8 mouse cellular contexts compared by ENCODE assay signal in genomic region chr6:136470321-136471230, GRCm38 (mm10). TPM values are rescaled to one million over a fixed set of nuclear protein-coding genes. Genes with fewer than 3 reads are reported as not detected.
DNase-seq lines count a peak whose midpoint lies in the region; ATAC-seq and TF ChIP-seq lines count a peak whose summit lies in the region.

No protein-coding gene starts in this region.

- peak overlapping the region; percentile 30 for H3K4me2 ChIP-seq in forebrain, embryonic 11.5 days (ENCODE audit: low read depth, low read length, severe bottlenecking)
- H3K4me2 ChIP-seq in heart, embryonic 15.5 days = peak overlapping the region; percentile 12
- peak overlapping the region; percentile 67 for H3K4me2 ChIP-seq in liver, embryonic 13.5 days
- no peak overlapping the region; the same call in 1 of the 2 replicates for H3K4me2 ChIP-seq in stomach, embryonic 14.5 days (replicated peaks; ENCODE audit: low read depth, low read length)

- peaks cover 28% of the 10 kb centered on the region for H3K36me3 ChIP-seq in E14TG2a.4 (ENCODE audit: insufficient read depth, low read length)
- H3K36me3 ChIP-seq in forebrain, embryonic 11.5 days (ENCODE audit: control insufficient read depth, insufficient read depth, low read length) = no peaks in the 10 kb centered on the region
- no peaks in the 10 kb centered on the region for H3K36me3 ChIP-seq in heart, embryonic 15.5 days
- H3K36me3 ChIP-seq in liver, embryonic 13.5 days = no peaks in the 10 kb centered on the region
- H3K36me3 ChIP-seq in stomach, embryonic 14.5 days (ENCODE audit: control insufficient read depth, insufficient read depth, low read length) = no peaks in the 10 kb centered on the region

- peak; percentile 96 for DNase-seq in forebrain, embryonic 11.5 days (ENCODE audit: low spot score)
- peak; percentile 86 for DNase-seq in kidney, postnatal 10 days
- peak; percentile 65 for DNase-seq in liver, embryonic 13.5 days
- peak; percentile 91 for DNase-seq in neural tube, embryonic 10.5 days (ENCODE audit: extremely low spot score, low spot score)

- 2% methylated on average over 29 of the region's 31 CpGs for WGBS in forebrain, embryonic 11.5 days
- WGBS in heart, embryonic 15.5 days = 6% methylated on average over 31 of the region's 31 CpGs
- WGBS in liver, embryonic 13.5 days (ENCODE audit: insufficient replicate concordance) = 6% methylated on average over 31 of the region's 31 CpGs
- 6% methylated on average over 30 of the region's 31 CpGs for WGBS in stomach, embryonic 14.5 days

- ATAC-seq in cerebellum, adult (ENCODE audit: insufficient number of reproducible peaks, low FRiP score, low TSS enrichment) = peak; percentile 83
- peak; percentile 92 for ATAC-seq in forebrain, embryonic 11.5 days (replicated peaks; ENCODE audit: low FRiP score)
- peak; percentile 52 for ATAC-seq in heart, embryonic 15.5 days (replicated peaks; ENCODE audit: insufficient number of reproducible peaks, insufficient read depth, low FRiP score, low read depth)
- ATAC-seq in liver, embryonic 13.5 days (ENCODE audit: low read depth) = peak; percentile 52
- ATAC-seq in stomach, embryonic 14.5 days (ENCODE audit: insufficient number of reproducible peaks, insufficient read depth, low FRiP score, low read depth) = peak; percentile 62

- H3K4me3 ChIP-seq in E14TG2a.4 (replicated peaks; ENCODE audit: low read length) = peak overlapping the region; percentile 73
- H3K4me3 ChIP-seq in forebrain, embryonic 11.5 days (ENCODE audit: low read depth, low read length) = no peak overlapping the region
- H3K4me3 ChIP-seq in heart, embryonic 15.5 days = no peak overlapping the region
- peak overlapping the region; percentile 40 for H3K4me3 ChIP-seq in liver, embryonic 13.5 days (replicated peaks)
- H3K4me3 ChIP-seq in stomach, embryonic 14.5 days (ENCODE audit: low read depth, low read length) = no peak overlapping the region

- peak overlapping the region; percentile 55 for H3K9ac ChIP-seq in forebrain, embryonic 11.5 days (ENCODE audit: low read length)
- no peak overlapping the region for H3K9ac ChIP-seq in heart, embryonic 15.5 days
- peak overlapping the region; percentile 64 for H3K9ac ChIP-seq in liver, embryonic 13.5 days
- H3K9ac ChIP-seq in stomach, embryonic 14.5 days (replicated peaks; ENCODE audit: low read depth, low read length) = no peak overlapping the region

- no peak for TF ChIP-seq CTCF in E14TG2a.4 (conservative IDR thresholded peaks at IDR 0.05; ENCODE audit: low read length)

- peaks cover 64% of the 10 kb centered on the region for H3K9me3 ChIP-seq in E14TG2a.4 (ENCODE audit: low read length)
- H3K9me3 ChIP-seq in forebrain, embryonic 11.5 days (ENCODE audit: control insufficient read depth, low read length) = no peaks in the 10 kb centered on the region; the same call in 1 of the 2 replicates
- H3K9me3 ChIP-seq in heart, embryonic 15.5 days (replicated peaks) = no peaks in the 10 kb centered on the region
- no peaks in the 10 kb centered on the region for H3K9me3 ChIP-seq in liver, embryonic 13.5 days (replicated peaks)
- H3K9me3 ChIP-seq in stomach, embryonic 14.5 days (ENCODE audit: control insufficient read depth, low read depth, low read length) = no peaks in the 10 kb centered on the region; the same call in 1 of the 2 replicates

- H3K4me1 ChIP-seq in E14TG2a.4 (replicated peaks; ENCODE audit: low read depth, low read length) = peaks cover 50% of the 10 kb centered on the region
- H3K4me1 ChIP-seq in forebrain, embryonic 11.5 days (replicated peaks; ENCODE audit: control insufficient read depth, insufficient read depth, low read length) = peaks cover 13% of the 10 kb centered on the region; the same call in 1 of the 2 replicates
- H3K4me1 ChIP-seq in heart, embryonic 15.5 days (replicated peaks) = peaks cover 58% of the 10 kb centered on the region
- peaks cover 90% of the 10 kb centered on the region for H3K4me1 ChIP-seq in liver, embryonic 13.5 days (replicated peaks)
- H3K4me1 ChIP-seq in stomach, embryonic 14.5 days (ENCODE audit: control insufficient read depth, insufficient read depth, low read length) = peaks cover 23% of the 10 kb centered on the region

- no peaks in the 10 kb centered on the region for H3K27me3 ChIP-seq in E14TG2a.4 (ENCODE audit: insufficient read depth, low read length)
- no peaks in the 10 kb centered on the region for H3K27me3 ChIP-seq in forebrain, embryonic 11.5 days (ENCODE audit: control insufficient read depth, insufficient read depth, low read length)
- H3K27me3 ChIP-seq in heart, embryonic 15.5 days = no peaks in the 10 kb centered on the region
- H3K27me3 ChIP-seq in liver, embryonic 13.5 days = no peaks in the 10 kb centered on the region
- H3K27me3 ChIP-seq in stomach, embryonic 14.5 days (ENCODE audit: control insufficient read depth, insufficient read depth, low read length) = no peaks in the 10 kb centered on the region

- peak overlapping the region; percentile 100 for H3K27ac ChIP-seq in forebrain, embryonic 11.5 days (ENCODE audit: low read depth, low read length)
- H3K27ac ChIP-seq in heart, embryonic 15.5 days = peak overlapping the region; percentile 93
- peak overlapping the region; percentile 93 for H3K27ac ChIP-seq in liver, embryonic 13.5 days
- peak overlapping the region; percentile 93 for H3K27ac ChIP-seq in stomach, embryonic 14.5 days (ENCODE audit: low read length)

RNA-seq across cellular contexts. Expression of gene Atf7ip, which starts 35.4 kb away (rescaled TPM):
- 57.8 and 66.6 TPM in 2 replicates for polyA plus RNA-seq in forebrain, embryonic 11.5 days (2014; fragmentation: Nextera tagmentation; extraction: Ambion mirVana)
- 30.3 and 32.6 TPM in 2 replicates for polyA plus RNA-seq in heart, embryonic 15.5 days (2015; fragmentation: Nextera tagmentation; extraction: Ambion mirVana)
- polyA plus RNA-seq in liver, embryonic 13.5 days (2015; fragmentation: Nextera tagmentation; extraction: Ambion mirVana) = 12.5 and 16.6 TPM in 2 replicates
- polyA plus RNA-seq in stomach, embryonic 14.5 days (2014; fragmentation: Nextera tagmentation; extraction: Ambion mirVana) = 49.9 and 59.3 TPM in 2 replicates

RNA-seq across cellular contexts. Expression of gene E330021D16Rik, which starts 55.2 kb away (rescaled TPM):
- not detected in 2 replicates for polyA plus RNA-seq in forebrain, embryonic 11.5 days (2014; fragmentation: Nextera tagmentation; extraction: Ambion mirVana)
- not detected in 2 replicates for polyA plus RNA-seq in heart, embryonic 15.5 days (2015; fragmentation: Nextera tagmentation; extraction: Ambion mirVana)
- polyA plus RNA-seq in liver, embryonic 13.5 days (2015; fragmentation: Nextera tagmentation; extraction: Ambion mirVana) = 0.22 TPM in 1 of 2 replicates, not detected in the other
- 0.36 TPM in 2 replicates for polyA plus RNA-seq in stomach, embryonic 14.5 days (2014; fragmentation: Nextera tagmentation; extraction: Ambion mirVana)

Comparison
In these comparisons a context has a peak if more than half of its experiments do, and no peak if none do; other contexts are left out.
1. H3K4me3 ChIP-seq: peak in E14TG2a.4 (single experiment) and liver, embryonic 13.5 days (single experiment); none in forebrain, embryonic 11.5 days (single experiment), heart, embryonic 15.5 days (single experiment) and stomach, embryonic 14.5 days (single experiment).
2. H3K9ac ChIP-seq: peak in forebrain, embryonic 11.5 days (single experiment) and liver, embryonic 13.5 days (single experiment); none in heart, embryonic 15.5 days (single experiment) and stomach, embryonic 14.5 days (single experiment).
3. Peak in every context shown above with its lines, with median percentiles within 50 percentile points of each other: ATAC-seq, DNase-seq and H3K27ac ChIP-seq.